Mouse (Mus musculus) G1E (cell line): Measurements from ENCODE around the gene Baiap2.

ENCODE experiments used
- CTCF ChIP-seq: IDR thresholded peaks from 2 replicates; pipeline ENCODE4 v1.5.1; 2012; ENCODE audit warnings: low read depth, low read length, inconsistent platforms, mixed read lengths
- GATA1 ChIP-seq: IDR thresholded peaks from 2 replicates; pipeline ENCODE4 v1.6.1; 2012; ENCODE audit warnings: borderline replicate concordance, low read length, inconsistent platforms, mixed read lengths
- POLR2AphosphoS5 ChIP-seq: IDR thresholded peaks from 2 replicates; pipeline ENCODE4 v1.6.1; 2012; ENCODE audit warnings: low read depth, low read length, inconsistent platforms; ENCODE audit not compliant: insufficient replicate concordance
- TAL1 ChIP-seq: conservative IDR thresholded peaks from 2 replicates; pipeline ENCODE4 v1.6.1; 2012; ENCODE audit warnings: low read depth, low read length, inconsistent platforms, mixed read lengths

GRCm38 (mm10) chr11:120034762-120035161, 92.2 kb downstream of the Baiap2 start:
- TF ChIP-seq CTCF, result no peak
- TF ChIP-seq TAL1, result no peak
- no peak for TF ChIP-seq POLR2AphosphoS5
- no peak for TF ChIP-seq GATA1
